Mouse (Mus musculus) stomach, embryonic 16.5 days (tissue): ENCODE measurements around the gene Mrgbp. TPM values are rescaled to one million over a fixed set of nuclear protein-coding genes. Genes with fewer than 3 reads are reported as not detected.

Source experiments
- ATAC-seq: fragments of 200-750 bp; cut with Nextera tagmentation; 2 replicates; pipeline ENCODE4 v1.8.0; 2017; ENCODE audit warnings: moderate number of reproducible peaks, moderate TSS enrichment; ENCODE audit not compliant: insufficient read depth, low FRiP score
- H3K27ac ChIP-seq: fragments of 300-500 bp; sonication (generic); 2 replicates; pipeline ENCODE4 v1.5.1; 2014; ENCODE audit warnings: low read length
- H3K27me3 ChIP-seq: fragments of 300-500 bp; sonication (generic); 2 replicates; pipeline ENCODE4 v1.6.1; 2014; ENCODE audit warnings: low read length, control low read depth, mixed read lengths; ENCODE audit not compliant: control insufficient read depth, insufficient read depth
- H3K36me3 ChIP-seq: fragments of 300-500 bp; sonication (generic); 2 replicates; pipeline ENCODE4 v1.6.1; 2014; ENCODE audit warnings: low read length; ENCODE audit not compliant: control insufficient read depth, insufficient read depth
- H3K4me1 ChIP-seq: fragments of 300-500 bp; sonication (generic); 2 replicates; pipeline ENCODE4 v1.6.1; 2014; ENCODE audit warnings: low read length, control low read depth, mixed read lengths; ENCODE audit not compliant: control insufficient read depth, insufficient read depth
- H3K4me2 ChIP-seq: fragments of 300-500 bp; sonication (generic); 2 replicates; pipeline ENCODE4 v1.6.1; 2014; ENCODE audit warnings: low read depth, low read length, mixed read lengths
- H3K4me3 ChIP-seq: fragments of 300-500 bp; sonication (generic); replicated peaks from 2 replicates; pipeline ENCODE4 v1.5.1; 2014; ENCODE audit warnings: mild to moderate bottlenecking, low read length
- H3K9ac ChIP-seq: fragments of 300-500 bp; sonication (generic); 2 replicates; pipeline ENCODE4 v1.6.1; 2014; ENCODE audit warnings: low read length
- H3K9me3 ChIP-seq: fragments of 300-500 bp; sonication (generic); replicated peaks from 2 replicates; pipeline ENCODE4 v1.6.1; 2016; ENCODE audit warnings: low read length, control low read depth; ENCODE audit not compliant: control insufficient read depth
- WGBS: fragments of 180-500 bp; shearing (Covaris S2); extraction: QIAGEN DNeasy Blood & Tissue Kit; methylation state at CpG from one replicate; pipeline ENCODE4 v1.1.7; 2014; 5-methylcytosine and 5-hydroxymethylcytosine counted together
- polyA plus RNA-seq: library from polyadenylated mRNA; unstranded; fragments of >200 nt; fragmentation: Nextera tagmentation; extraction: Ambion mirVana; gene quantifications from 2 replicates; pipeline ENCODE4 v1.2.1, GENCODE M21; 2015

Mrgbp gene
- polyA plus RNA-seq: 22.7 and 22.8 TPM in 2 replicates

DNA sequence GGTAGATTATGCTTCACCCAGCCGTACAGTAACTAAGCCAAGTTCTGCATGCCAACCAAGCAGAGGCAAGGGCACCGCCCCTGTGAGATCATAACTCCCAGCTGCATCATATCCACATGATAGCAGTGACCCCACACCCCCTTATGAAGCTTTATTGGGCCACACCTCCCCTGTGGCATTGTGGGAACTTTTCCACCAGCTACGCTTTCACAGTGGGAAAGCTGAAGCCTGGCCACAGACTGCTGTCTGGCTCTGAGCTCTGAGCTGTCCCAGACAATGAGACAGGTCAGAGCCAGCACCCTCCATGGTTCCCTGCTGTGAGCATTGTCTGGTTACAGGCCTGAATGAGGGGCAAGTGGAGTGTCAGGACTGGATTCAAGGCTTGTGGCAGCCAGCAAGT is at the start of gene Mrgbp:
Mrgbp (plus strand) TSS at position 303 of the 400 bp plus-strand sequence.
- Histone ChIP-seq H3K4me1 (peaks cover 11% of the 10 kb centered on the region), H3K27ac (no peak within 1 kb of the TSS), H3K9me3 (no peaks in the 10 kb centered on the region), H3K36me3 (peaks cover 8% of the 10 kb centered on the region; the same call in 1 of the 2 replicates), H3K27me3 (no peaks in the 10 kb centered on the region), H3K4me3 (no peak within 1 kb of the TSS), H3K9ac (no peak within 1 kb of the TSS), H3K4me2 (no peak within 1 kb of the TSS)
- WGBS: 59% methylated on average over 3 of the region's 3 CpGs
- no peak for ATAC-seq

DNA sequence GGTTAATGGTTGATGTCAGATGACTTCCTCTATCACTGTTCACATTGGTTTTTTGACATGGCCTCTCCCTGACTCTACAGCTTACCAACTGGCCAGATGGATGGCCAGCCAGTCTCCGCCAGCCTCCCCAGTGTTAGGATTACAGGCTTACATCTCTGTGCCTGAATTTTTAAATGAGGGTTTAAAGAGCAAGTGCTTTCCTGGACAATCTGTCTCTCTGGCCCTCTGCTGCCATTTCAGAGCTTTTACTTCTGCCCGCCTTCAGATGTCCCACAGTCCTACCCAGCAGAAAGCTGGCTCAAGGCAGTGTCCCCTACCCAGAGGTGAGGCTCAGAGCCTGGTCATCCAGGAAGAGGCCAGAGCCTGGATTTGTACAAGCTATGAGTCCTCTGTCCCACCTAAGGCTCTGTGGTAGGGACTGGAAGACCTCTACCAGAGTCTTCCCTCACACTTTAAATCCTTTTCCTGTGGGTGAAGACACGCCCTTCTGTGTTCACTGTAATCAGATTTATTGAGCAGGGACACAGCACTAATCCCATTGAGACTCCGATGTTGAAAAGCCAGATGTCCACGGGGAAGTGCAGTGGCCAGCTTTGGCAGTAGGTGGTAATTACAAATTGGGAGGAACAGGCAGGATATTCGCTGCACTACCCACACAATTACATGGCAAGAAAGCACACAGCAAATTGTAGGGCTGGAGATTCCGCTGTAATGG is 49.3 kb upstream of the Mrgbp start:
- Histone ChIP-seq H3K27ac (no peak overlapping the region), H3K36me3 (no peaks in the 10 kb centered on the region), H3K9me3 (no peaks in the 10 kb centered on the region), H3K27me3 (0 out of 2 replicates have a peak, but pooled peaks cover 13% of the 10 kb centered on the region), H3K4me3 (no peak overlapping the region), H3K4me2 (no peak overlapping the region), H3K4me1 (peaks cover 32% of the 10 kb centered on the region), H3K9ac (no peak overlapping the region)
- 60% methylated on average over 7 of the region's 7 CpGs for WGBS
- no peak for ATAC-seq

DNA sequence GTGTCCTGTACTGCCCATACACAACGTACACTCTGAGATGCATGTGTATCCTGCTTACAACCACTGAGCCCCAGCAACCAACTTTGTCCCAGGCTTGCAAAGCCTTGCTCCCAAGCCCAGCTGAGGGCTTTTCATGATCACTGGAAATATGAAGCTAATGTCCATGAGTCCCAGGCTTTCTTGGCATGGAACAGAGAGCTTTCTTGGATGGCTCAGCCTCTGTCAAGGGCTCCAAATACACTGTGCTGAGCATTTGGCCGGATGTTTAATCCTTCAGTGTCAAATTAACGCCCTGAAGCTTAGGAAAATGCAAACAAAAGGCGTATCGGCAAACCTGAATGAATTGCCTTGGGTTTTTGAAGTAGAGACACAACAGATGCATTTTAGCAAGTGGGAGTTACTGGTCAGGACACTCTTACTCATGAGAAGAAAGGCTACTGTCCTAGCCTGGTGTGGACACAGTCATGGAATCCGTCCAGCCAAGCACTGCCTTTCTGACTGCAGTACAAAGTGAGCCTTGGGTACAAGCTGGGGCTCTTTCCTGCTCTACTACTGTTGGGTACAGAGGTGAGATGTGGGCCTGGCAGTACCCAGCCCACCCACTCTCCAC is 48.6 kb upstream of the Mrgbp start:
- H3K4me1 ChIP-seq: peaks cover 32% of the 10 kb centered on the region
- no peaks in the 10 kb centered on the region for H3K36me3 ChIP-seq
- 0 out of 2 replicates have a peak, but pooled peaks cover 11% of the 10 kb centered on the region for H3K27me3 ChIP-seq
- H3K4me3 ChIP-seq: no peak overlapping the region
- no peak overlapping the region for H3K27ac ChIP-seq
- no peak for ATAC-seq
- H3K4me2 ChIP-seq: no peak overlapping the region
- H3K9me3 ChIP-seq: no peaks in the 10 kb centered on the region
- 21% methylated on average over 6 of the region's 6 CpGs for WGBS
- H3K9ac ChIP-seq: no peak overlapping the region

DNA sequence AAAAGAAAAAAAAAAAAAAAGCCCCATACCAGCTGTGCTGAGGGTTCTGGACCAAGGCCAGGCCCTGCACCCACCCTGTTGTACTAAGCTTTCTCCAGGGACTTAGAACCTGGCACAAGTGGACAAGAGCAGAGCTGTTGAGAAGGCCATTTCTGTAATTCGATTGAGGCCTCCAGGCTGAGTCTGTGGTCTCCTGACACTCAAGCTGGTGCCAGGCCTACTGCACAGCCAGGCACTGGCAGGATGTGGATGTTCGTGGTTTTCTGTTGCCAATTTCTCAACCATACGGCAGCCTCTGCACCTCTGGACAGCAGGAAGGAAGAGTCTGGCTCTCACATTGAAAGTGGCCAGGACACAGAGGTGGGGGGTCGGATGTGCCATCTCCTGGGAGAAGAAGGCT is 47.9 kb upstream of the Mrgbp start:
- H3K27me3 ChIP-seq: 0 out of 2 replicates have a peak, but pooled peaks cover 7% of the 10 kb centered on the region
- no peaks in the 10 kb centered on the region for H3K36me3 ChIP-seq
- H3K4me3 ChIP-seq: no peak overlapping the region
- no peak overlapping the region for H3K27ac ChIP-seq
- H3K9ac ChIP-seq: no peak overlapping the region
- no peak for ATAC-seq
- no peaks in the 10 kb centered on the region for H3K9me3 ChIP-seq
- H3K4me2 ChIP-seq: no peak overlapping the region
- H3K4me1 ChIP-seq: peaks cover 32% of the 10 kb centered on the region
- WGBS: 80% methylated on average over 4 of the region's 4 CpGs

DNA sequence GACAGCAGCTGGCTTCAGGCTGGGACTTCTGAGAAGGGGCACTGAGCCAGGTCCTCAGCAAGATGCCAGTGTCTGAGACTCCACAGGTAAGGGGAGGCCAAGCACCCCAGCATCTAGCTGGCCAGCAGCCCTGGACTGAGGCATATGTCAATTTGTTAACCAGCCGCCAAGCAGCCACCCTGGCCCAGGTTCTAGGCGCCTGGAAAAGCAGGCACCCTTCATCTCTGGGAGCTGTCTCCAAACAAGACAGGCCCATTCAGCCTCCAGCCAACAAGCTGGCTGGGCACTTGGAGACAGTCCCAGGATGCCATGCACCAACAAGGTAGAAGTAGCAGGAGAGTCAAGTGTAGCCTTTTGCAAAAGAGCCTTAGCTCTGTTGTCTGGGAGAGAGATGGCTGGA is 37.4 kb upstream of the Mrgbp start:
- Histone ChIP-seq H3K9me3 (no peaks in the 10 kb centered on the region), H3K27me3 (no peaks in the 10 kb centered on the region), H3K9ac (no peak overlapping the region), H3K4me1 (peaks cover 10% of the 10 kb centered on the region; the same call in 1 of the 2 replicates), H3K4me2 (no peak overlapping the region), H3K36me3 (no peaks in the 10 kb centered on the region), H3K4me3 (no peak overlapping the region), H3K27ac (no peak overlapping the region)
- WGBS: 72% methylated on average over 2 of the region's 2 CpGs
- ATAC-seq: no peak

DNA sequence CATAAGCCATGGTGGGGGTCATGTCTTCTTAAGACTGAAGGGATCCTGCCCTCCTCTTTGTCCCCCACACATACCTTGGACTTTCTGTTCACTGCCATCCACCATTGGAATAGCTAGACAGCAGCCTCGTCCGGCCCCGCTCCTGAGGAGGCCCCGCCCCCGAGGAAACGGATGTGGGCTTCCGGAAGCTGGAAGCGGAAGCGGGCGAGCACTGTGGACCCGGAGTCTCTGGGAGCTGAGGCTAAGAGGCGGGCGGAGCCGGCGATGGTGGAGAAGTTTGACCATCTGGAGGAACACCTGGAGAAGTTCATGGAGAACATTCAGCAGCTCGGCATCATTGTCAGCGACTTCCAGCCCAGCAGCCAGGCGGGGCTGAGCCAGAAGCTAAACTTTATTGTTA is 36.1 kb upstream of the Mrgbp start:
- no peak overlapping the region for H3K9ac ChIP-seq
- H3K4me3 ChIP-seq: no peak overlapping the region
- 80% methylated on average over 18 of the region's 18 CpGs for WGBS
- no peak overlapping the region for H3K4me2 ChIP-seq
- ATAC-seq: no peak
- no peak overlapping the region for H3K27ac ChIP-seq
- H3K9me3 ChIP-seq: no peaks in the 10 kb centered on the region
- H3K36me3 ChIP-seq: no peaks in the 10 kb centered on the region
- no peaks in the 10 kb centered on the region for H3K27me3 ChIP-seq
- peaks cover 10% of the 10 kb centered on the region; the same call in 1 of the 2 replicates for H3K4me1 ChIP-seq

DNA sequence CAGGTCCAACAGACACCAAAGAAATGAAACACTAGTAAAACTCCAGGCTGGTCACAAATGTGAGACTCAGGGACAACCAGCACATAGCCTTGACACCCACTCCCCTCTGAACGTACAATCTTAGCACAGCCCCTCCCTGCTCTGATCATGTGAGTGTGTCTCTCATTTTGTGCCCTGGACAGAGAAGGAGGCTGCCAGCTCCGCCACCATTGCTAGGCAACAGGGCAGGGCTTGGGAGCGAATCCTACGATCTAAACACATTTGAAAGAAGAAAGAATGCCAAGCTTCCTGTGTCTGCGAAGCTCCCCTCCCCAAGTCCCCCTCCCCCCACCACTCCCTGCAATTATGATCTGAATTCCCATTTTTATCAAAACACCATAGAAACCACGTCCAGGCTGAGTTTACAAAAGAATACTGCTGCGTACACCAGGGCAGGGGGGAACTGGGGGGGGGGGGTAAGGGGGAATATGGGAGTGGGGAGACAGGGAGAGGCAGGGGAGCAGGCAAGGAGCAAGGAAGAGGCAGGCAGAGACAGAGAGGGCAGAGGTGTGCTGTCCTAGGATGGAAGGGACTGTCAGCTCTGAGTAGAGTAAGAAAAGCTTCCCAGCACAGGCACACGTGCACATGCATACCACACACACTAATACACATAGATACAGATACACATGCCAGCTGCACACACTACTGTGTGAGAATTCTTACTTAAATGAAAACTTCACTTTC is 33.6 kb upstream of the Mrgbp start:
- WGBS: 11% methylated on average over 8 of the region's 8 CpGs
- Histone ChIP-seq H3K4me3 (no peak overlapping the region), H3K4me2 (no peak overlapping the region), H3K9ac (0 out of 2 replicates have a peak overlapping the region, but pooled peaks have one; percentile 12), H3K9me3 (no peaks in the 10 kb centered on the region), H3K27me3 (peaks cover 4% of the 10 kb centered on the region; the same call in 1 of the 2 replicates), H3K27ac (no peak overlapping the region), H3K4me1 (peaks cover 10% of the 10 kb centered on the region; the same call in 1 of the 2 replicates), H3K36me3 (no peaks in the 10 kb centered on the region)
- peak; percentile 56; the same call in 1 of the 2 replicates for ATAC-seq

DNA sequence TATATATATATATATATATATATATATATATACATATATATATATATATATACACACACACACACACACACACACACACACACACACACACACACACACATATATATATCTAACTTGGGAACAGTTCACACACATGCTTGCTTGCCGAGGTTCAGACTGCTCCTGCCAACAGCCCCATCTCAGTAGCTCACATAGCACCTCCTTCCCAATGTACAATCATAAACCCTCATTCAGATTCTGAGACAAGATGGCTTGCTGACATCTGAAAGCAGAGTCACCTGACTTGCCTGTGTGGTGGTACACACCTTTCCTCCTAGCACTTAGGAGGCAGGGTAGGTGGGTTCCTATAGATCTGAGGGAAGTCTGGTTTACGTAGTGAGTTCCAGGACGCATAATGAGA is 28.8 kb upstream of the Mrgbp start:
- H3K4me2 ChIP-seq: no peak overlapping the region
- peaks cover 8% of the 10 kb centered on the region; the same call in 1 of the 2 replicates for H3K4me1 ChIP-seq
- no peak overlapping the region for H3K27ac ChIP-seq
- no peak overlapping the region for H3K9ac ChIP-seq
- no peaks in the 10 kb centered on the region for H3K9me3 ChIP-seq
- ATAC-seq: no peak
- peaks cover 4% of the 10 kb centered on the region; the same call in 1 of the 2 replicates for H3K27me3 ChIP-seq
- WGBS: 66% methylated on average over 3 of the region's 3 CpGs
- no peak overlapping the region for H3K4me3 ChIP-seq
- H3K36me3 ChIP-seq: no peaks in the 10 kb centered on the region

DNA sequence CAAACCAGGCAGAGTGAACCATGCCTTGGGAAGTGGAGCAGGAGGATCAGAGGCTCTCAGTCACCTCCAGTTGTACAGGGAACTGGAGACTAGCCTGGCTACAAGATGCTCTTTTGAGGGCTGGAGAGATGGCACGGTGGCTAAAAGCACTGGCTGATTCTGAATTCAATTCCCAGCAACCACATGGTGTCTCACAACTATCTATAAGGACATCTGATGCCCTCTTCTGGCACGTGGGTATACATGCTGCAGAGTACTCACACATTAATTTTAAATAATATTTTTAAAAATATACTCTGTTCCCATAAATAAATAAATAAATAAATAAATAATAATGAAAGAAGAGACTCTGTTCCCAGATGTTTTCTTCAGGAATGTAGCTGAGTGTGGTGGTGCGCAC is 25.9 kb upstream of the Mrgbp start:
- Histone ChIP-seq H3K4me3 (no peak overlapping the region), H3K9ac (no peak overlapping the region), H3K4me2 (no peak overlapping the region), H3K4me1 (no peaks in the 10 kb centered on the region), H3K27me3 (peaks cover 4% of the 10 kb centered on the region; the same call in 1 of the 2 replicates), H3K27ac (no peak overlapping the region), H3K36me3 (no peaks in the 10 kb centered on the region), H3K9me3 (no peaks in the 10 kb centered on the region)
- ATAC-seq: no peak
- 52% methylated on average over 3 of the region's 3 CpGs for WGBS
